Mouse (Mus musculus) liver, embryonic 12.5 days (tissue): ENCODE results near the gene Sorcs2. TPM values are rescaled to one million over a fixed set of nuclear protein-coding genes. Genes with fewer than 3 reads are reported as not detected.

Experiments used
- ATAC-seq: fragments of 200-750 bp; cut with Nextera tagmentation; 2 replicates; pipeline ENCODE4 v1.8.0; 2017; ENCODE audit warnings: moderate number of reproducible peaks, mild to moderate bottlenecking, moderate library complexity
- H3K27ac ChIP-seq: fragments of 300-500 bp; sonication (generic); 2 replicates; pipeline ENCODE4 v1.5.1; 2016; ENCODE audit warnings: mild to moderate bottlenecking
- H3K27me3 ChIP-seq: fragments of 300-500 bp; sonication (generic); replicated peaks from 2 replicates; pipeline ENCODE4 v1.6.1; 2016; ENCODE audit warnings: mild to moderate bottlenecking, moderate library complexity
- H3K36me3 ChIP-seq: fragments of 300-500 bp; sonication (generic); 2 replicates; pipeline ENCODE4 v1.6.1; 2016; ENCODE audit warnings: mild to moderate bottlenecking, moderate library complexity
- H3K4me1 ChIP-seq: fragments of 300-500 bp; sonication (generic); 2 replicates; pipeline ENCODE4 v1.6.1; 2016
- H3K4me2 ChIP-seq: fragments of 300-500 bp; sonication (generic); 2 replicates; pipeline ENCODE4 v1.6.1; 2016; ENCODE audit warnings: mild to moderate bottlenecking, moderate library complexity
- H3K4me3 ChIP-seq: fragments of 300-500 bp; sonication (generic); 2 replicates; pipeline ENCODE4 v1.5.1; 2016; ENCODE audit warnings: mild to moderate bottlenecking, moderate library complexity
- H3K9ac ChIP-seq: fragments of 300-500 bp; sonication (generic); 2 replicates; pipeline ENCODE4 v1.6.1; 2016; ENCODE audit warnings: mild to moderate bottlenecking, moderate library complexity
- H3K9me3 ChIP-seq: fragments of 300-500 bp; sonication (generic); replicated peaks from 2 replicates; pipeline ENCODE4 v1.6.1; 2016; ENCODE audit warnings: mild to moderate bottlenecking, moderate library complexity
- WGBS: fragments of 180-500 bp; shearing (Covaris S2); methylation state at CpG from one replicate; pipeline ENCODE4 v1.1.7; 2016; ENCODE audit not compliant: insufficient replicate concordance; 5-methylcytosine and 5-hydroxymethylcytosine counted together
- polyA plus RNA-seq: library from polyadenylated mRNA; unstranded; fragments of >200 nt; fragmentation: Nextera tagmentation; extraction: Ambion mirVana; gene quantifications from 2 replicates; pipeline ENCODE4 v1.2.1, GENCODE M21; 2016

Gene Sorcs2
- polyA plus RNA-seq, 1 experiment from 2014 or later = 1.2 TPM

- 64% methylated on average over 23 of the region's 23 CpGs for WGBS
Measured at GRCm38 (mm10) chr5:36228405-36229370, 169.3 kb downstream of the Sorcs2 start.

GRCm38 (mm10) chr5:36226296-36226695, 171.6 kb downstream of the Sorcs2 start:
- WGBS = 56% methylated on average over 11 of the region's 11 CpGs
- Histone ChIP-seq H3K4me3 (no peak overlapping the region), H3K4me2 (no peak overlapping the region), H3K27me3 (no peaks in the 10 kb centered on the region), H3K9ac (no peak overlapping the region), H3K27ac (no peak overlapping the region), H3K36me3 (no peaks in the 10 kb centered on the region), H3K9me3 (no peaks in the 10 kb centered on the region), H3K4me1 (no peaks in the 10 kb centered on the region)
- no peak for ATAC-seq

More at GRCm38 (mm10) chr5:36228405-36229370, 169.3 kb downstream of the Sorcs2 start:
- no peak overlapping the region for H3K27ac ChIP-seq
- no peak overlapping the region for H3K4me3 ChIP-seq
- no peak for ATAC-seq
- H3K9ac ChIP-seq = no peak overlapping the region
- no peaks in the 10 kb centered on the region for H3K27me3 ChIP-seq
- no peaks in the 10 kb centered on the region for H3K4me1 ChIP-seq
- H3K36me3 ChIP-seq = no peaks in the 10 kb centered on the region
- H3K9me3 ChIP-seq = no peaks in the 10 kb centered on the region
- no peak overlapping the region for H3K4me2 ChIP-seq

- ATAC-seq = no peak
- no peak overlapping the region for H3K4me2 ChIP-seq
- no peak overlapping the region for H3K9ac ChIP-seq
- no peaks in the 10 kb centered on the region for H3K36me3 ChIP-seq
- WGBS = 73% methylated on average over 7 of the region's 7 CpGs
- H3K27ac ChIP-seq = no peak overlapping the region
- H3K27me3 ChIP-seq = no peaks in the 10 kb centered on the region
- H3K4me1 ChIP-seq = no peaks in the 10 kb centered on the region
- H3K9me3 ChIP-seq = no peaks in the 10 kb centered on the region
- no peak overlapping the region for H3K4me3 ChIP-seq
Measured at GRCm38 (mm10) chr5:36225855-36226254, 172.1 kb downstream of the Sorcs2 start.

GRCm38 (mm10) chr5:36223787-36224186, 174.2 kb downstream of the Sorcs2 start:
- H3K27me3 ChIP-seq = no peaks in the 10 kb centered on the region
- no peaks in the 10 kb centered on the region for H3K36me3 ChIP-seq
- H3K27ac ChIP-seq = no peak overlapping the region
- H3K9me3 ChIP-seq = no peaks in the 10 kb centered on the region
- H3K4me3 ChIP-seq = no peak overlapping the region
- H3K4me2 ChIP-seq = no peak overlapping the region
- H3K9ac ChIP-seq = no peak overlapping the region
- H3K4me1 ChIP-seq = no peaks in the 10 kb centered on the region
- ATAC-seq = no peak
- 57% methylated on average over 6 of the region's 6 CpGs for WGBS

GRCm38 (mm10) chr5:36220626-36221025, 177.3 kb downstream of the Sorcs2 start:
- H3K27ac ChIP-seq = no peak overlapping the region
- H3K4me3 ChIP-seq = no peak overlapping the region
- no peak for ATAC-seq
- no peaks in the 10 kb centered on the region for H3K27me3 ChIP-seq
- no peaks in the 10 kb centered on the region for H3K36me3 ChIP-seq
- no peak overlapping the region for H3K4me2 ChIP-seq
- no peak overlapping the region for H3K9ac ChIP-seq
- 65% methylated on average over 6 of the region's 6 CpGs for WGBS
- H3K9me3 ChIP-seq = no peaks in the 10 kb centered on the region
- H3K4me1 ChIP-seq = no peaks in the 10 kb centered on the region

- Histone ChIP-seq H3K4me1 (no peaks in the 10 kb centered on the region), H3K36me3 (no peaks in the 10 kb centered on the region), H3K4me3 (no peak overlapping the region), H3K9ac (no peak overlapping the region), H3K27me3 (no peaks in the 10 kb centered on the region), H3K9me3 (no peaks in the 10 kb centered on the region), H3K27ac (no peak overlapping the region), H3K4me2 (no peak overlapping the region)
- ATAC-seq = no peak
- WGBS = 76% methylated on average over 4 of the region's 4 CpGs
Measured at GRCm38 (mm10) chr5:36220105-36220504, 177.8 kb downstream of the Sorcs2 start.

- Histone ChIP-seq H3K27ac (no peak overlapping the region), H3K9ac (no peak overlapping the region), H3K4me3 (no peak overlapping the region), H3K36me3 (no peaks in the 10 kb centered on the region), H3K4me2 (no peak overlapping the region), H3K9me3 (no peaks in the 10 kb centered on the region), H3K27me3 (no peaks in the 10 kb centered on the region), H3K4me1 (no peaks in the 10 kb centered on the region)
- WGBS = 65% methylated on average over 10 of the region's 10 CpGs
- no peak for ATAC-seq
Measured at GRCm38 (mm10) chr5:36213310-36213709, 184.6 kb downstream of the Sorcs2 start.

GRCm38 (mm10) chr5:36208803-36209202, 189.1 kb downstream of the Sorcs2 start:
- no peak overlapping the region for H3K9ac ChIP-seq
- H3K9me3 ChIP-seq = no peaks in the 10 kb centered on the region
- 61% methylated on average over 3 of the region's 3 CpGs for WGBS
- H3K4me3 ChIP-seq = no peak overlapping the region
- H3K4me2 ChIP-seq = no peak overlapping the region
- H3K36me3 ChIP-seq = no peaks in the 10 kb centered on the region
- H3K27ac ChIP-seq = no peak overlapping the region
- ATAC-seq = no peak
- no peaks in the 10 kb centered on the region for H3K27me3 ChIP-seq
- H3K4me1 ChIP-seq = no peaks in the 10 kb centered on the region

GRCm38 (mm10) chr5:36205397-36205796, 192.5 kb downstream of the Sorcs2 start:
- no peaks in the 10 kb centered on the region for H3K36me3 ChIP-seq
- no peak overlapping the region for H3K27ac ChIP-seq
- no peak for ATAC-seq
- H3K4me2 ChIP-seq = no peak overlapping the region
- H3K27me3 ChIP-seq = no peaks in the 10 kb centered on the region
- no peaks in the 10 kb centered on the region for H3K9me3 ChIP-seq
- WGBS = 67% methylated on average over 11 of the region's 11 CpGs
- H3K4me3 ChIP-seq = no peak overlapping the region
- no peaks in the 10 kb centered on the region for H3K4me1 ChIP-seq
- H3K9ac ChIP-seq = no peak overlapping the region

- no peaks in the 10 kb centered on the region for H3K4me1 ChIP-seq
- H3K4me2 ChIP-seq = no peak within 1 kb of the TSS
- no peaks in the 10 kb centered on the region for H3K36me3 ChIP-seq
- ATAC-seq = no peak
- H3K27ac ChIP-seq = no peak within 1 kb of the TSS
- no peak within 1 kb of the TSS for H3K9ac ChIP-seq
- H3K27me3 ChIP-seq = no peaks in the 10 kb centered on the region
- H3K4me3 ChIP-seq = no peak within 1 kb of the TSS
- WGBS = 72% methylated on average over 10 of the region's 10 CpGs
- H3K9me3 ChIP-seq = no peaks in the 10 kb centered on the region
Measured at GRCm38 (mm10) chr5:36203916-36204315, 194.0 kb downstream of the Sorcs2 start, which contains the start of gene Psapl1. TSS of gene Psapl1 (plus strand) at chr5:36204021.

- Histone ChIP-seq H3K9ac (no peak overlapping the region), H3K4me3 (no peak overlapping the region), H3K27me3 (no peaks in the 10 kb centered on the region), H3K4me2 (no peak overlapping the region), H3K9me3 (no peaks in the 10 kb centered on the region), H3K36me3 (no peaks in the 10 kb centered on the region), H3K4me1 (no peaks in the 10 kb centered on the region), H3K27ac (no peak overlapping the region)
- ATAC-seq = no peak
- WGBS = 76% methylated on average over 5 of the region's 5 CpGs
Measured at GRCm38 (mm10) chr5:36203421-36203820, 194.5 kb downstream of the Sorcs2 start.

GRCm38 (mm10) chr5:36202781-36203180, 195.2 kb downstream of the Sorcs2 start:
- H3K9me3 ChIP-seq = no peaks in the 10 kb centered on the region
- H3K36me3 ChIP-seq = no peaks in the 10 kb centered on the region
- H3K27me3 ChIP-seq = no peaks in the 10 kb centered on the region
- no peak overlapping the region for H3K4me3 ChIP-seq
- H3K9ac ChIP-seq = no peak overlapping the region
- no peak overlapping the region for H3K27ac ChIP-seq
- H3K4me2 ChIP-seq = no peak overlapping the region
- no peak for ATAC-seq
- H3K4me1 ChIP-seq = no peaks in the 10 kb centered on the region
- WGBS = 59% methylated on average over 5 of the region's 5 CpGs
